Mouse (Mus musculus): ENCODE data around the gene Plekhh2.

DNA sequence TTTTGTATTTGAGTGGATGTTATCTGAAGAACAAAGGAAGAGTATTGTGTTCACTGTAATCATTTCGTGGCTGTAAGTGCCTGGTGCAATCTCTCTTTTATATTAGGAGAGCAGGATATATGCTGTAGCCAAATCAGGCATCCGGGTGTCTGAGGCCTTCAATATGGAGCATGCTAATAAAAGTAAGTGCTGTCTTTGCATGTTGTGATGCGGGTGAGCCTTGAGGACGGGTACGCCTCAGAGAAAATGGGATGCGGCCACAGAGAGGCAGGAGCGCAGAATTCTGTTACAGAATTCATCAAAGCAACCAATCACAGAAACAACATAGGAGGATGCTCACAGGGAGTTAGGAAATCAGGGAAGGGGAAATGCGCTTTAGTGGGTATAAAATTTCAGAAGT lies 58.1 kb downstream of the Plekhh2 start:
- TF ChIP-seq CTCF (IDR thresholded peaks at IDR 0.05; ENCODE audit: control insufficient read depth, insufficient read depth, low read length) (no peak), POLR2A (IDR thresholded peaks at IDR 0.05; ENCODE audit: borderline replicate concordance, control insufficient read depth, low read depth, low read length) (no peak)
